Mouse (Mus musculus): ENCODE measurements around the gene Selenok. TPM values are rescaled to one million over a fixed set of nuclear protein-coding genes. Genes with fewer than 3 reads are reported as not detected.

Gene Selenok
- polyA plus RNA-seq, 1 experiment from 2014 or later: 327 TPM

DNA sequence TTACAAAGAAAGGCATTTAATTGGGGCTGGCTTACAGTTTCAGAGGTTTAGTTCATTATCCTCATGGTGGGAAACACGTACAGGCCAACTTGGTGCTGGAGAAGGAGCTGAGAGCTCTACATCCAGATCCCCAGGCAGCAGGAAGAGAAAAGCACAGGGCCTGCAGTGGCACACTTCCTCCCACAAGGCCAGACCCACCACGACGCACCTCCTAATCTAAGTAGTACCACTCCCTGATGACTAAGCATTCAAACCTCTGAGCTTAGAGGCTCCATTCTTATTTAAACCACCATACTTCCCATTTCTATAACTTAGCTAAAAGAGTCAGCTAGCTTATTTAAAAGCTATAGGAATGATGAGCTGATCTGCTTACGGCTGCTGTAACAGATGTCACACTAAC is 17.3 kb upstream of the Selenok start:
- H3K9me3 ChIP-seq (ENCODE audit: control insufficient read depth, low read length): no peaks in the 10 kb centered on the region
- DNase-seq (ENCODE audit: low spot score): no peak
- H3K36me3 ChIP-seq (ENCODE audit: control insufficient read depth, insufficient read depth, low read length): no peaks in the 10 kb centered on the region
- no peak overlapping the region for H3K27ac ChIP-seq (ENCODE audit: low read depth, low read length)
- no peak overlapping the region for H3K4me3 ChIP-seq (ENCODE audit: low read depth, low read length)
- H3K27me3 ChIP-seq (ENCODE audit: control insufficient read depth, insufficient read depth, low read length): no peaks in the 10 kb centered on the region
- 84% methylated on average over 4 of the region's 4 CpGs for WGBS
- no peak overlapping the region for H3K4me2 ChIP-seq (replicated peaks; ENCODE audit: low read depth, low read length)
- H3K4me1 ChIP-seq (replicated peaks; ENCODE audit: control insufficient read depth, insufficient read depth, low read length): no peaks in the 10 kb centered on the region
- no peak for ATAC-seq (ENCODE audit: low FRiP score)
- no peak overlapping the region for H3K9ac ChIP-seq (ENCODE audit: low read depth, low read length)

DNA sequence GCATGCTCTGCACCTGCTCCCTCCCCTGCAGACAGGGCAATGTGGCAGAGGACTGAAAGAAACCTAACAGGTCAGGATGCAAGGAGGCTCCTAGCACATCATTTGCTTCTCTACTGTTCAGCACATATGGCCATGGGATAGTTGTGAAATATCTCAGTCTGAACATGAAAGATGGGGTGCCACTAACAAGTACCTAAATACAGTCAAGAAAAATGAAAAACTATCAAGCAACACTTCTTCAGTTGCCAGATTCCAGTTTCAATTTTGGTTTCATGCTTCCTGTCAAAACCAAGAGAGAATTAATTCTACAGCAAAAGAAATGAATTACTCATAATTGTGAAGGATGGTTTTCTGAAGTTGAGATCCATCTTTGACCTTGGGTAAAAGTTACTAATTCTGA is 10.7 kb upstream of the Selenok start:
- Histone ChIP-seq H3K9ac (ENCODE audit: low read depth, low read length) (no peak overlapping the region), H3K4me2 (replicated peaks; ENCODE audit: low read depth, low read length) (no peak overlapping the region), H3K27me3 (ENCODE audit: control insufficient read depth, insufficient read depth, low read length) (no peaks in the 10 kb centered on the region), H3K27ac (ENCODE audit: low read depth, low read length) (no peak overlapping the region), H3K4me1 (replicated peaks; ENCODE audit: control insufficient read depth, insufficient read depth, low read length) (no peaks in the 10 kb centered on the region), H3K36me3 (ENCODE audit: control insufficient read depth, insufficient read depth, low read length) (no peaks in the 10 kb centered on the region), H3K4me3 (ENCODE audit: low read depth, low read length) (no peak overlapping the region), H3K9me3 (ENCODE audit: control insufficient read depth, low read length) (no peaks in the 10 kb centered on the region)
- ATAC-seq (ENCODE audit: low FRiP score) (no peak), DNase-seq (ENCODE audit: low spot score) (no peak)

GRCm38 (mm10) chr14:29967611-29968010 is 497 bp upstream of the Selenok start:
- ATAC-seq (ENCODE audit: low FRiP score) (no peak), DNase-seq (ENCODE audit: low spot score) (no peak)
- Histone ChIP-seq H3K36me3 (ENCODE audit: control insufficient read depth, insufficient read depth, low read length) (0 out of 2 replicates have a peak, but pooled peaks cover 1% of the 10 kb centered on the region), H3K9ac (ENCODE audit: low read depth, low read length) (peak overlapping the region; percentile 50), H3K4me3 (ENCODE audit: low read depth, low read length) (peak overlapping the region; percentile 93), H3K4me1 (replicated peaks; ENCODE audit: control insufficient read depth, insufficient read depth, low read length) (peaks cover 6% of the 10 kb centered on the region; the same call in 1 of the 2 replicates), H3K27ac (ENCODE audit: low read depth, low read length) (0 out of 2 replicates have a peak overlapping the region, but pooled peaks have one; percentile 20), H3K27me3 (ENCODE audit: control insufficient read depth, insufficient read depth, low read length) (no peaks in the 10 kb centered on the region), H3K4me2 (replicated peaks; ENCODE audit: low read depth, low read length) (peak overlapping the region; percentile 50), H3K9me3 (ENCODE audit: control insufficient read depth, low read length) (no peaks in the 10 kb centered on the region)
- 66% methylated on average over 7 of the region's 7 CpGs for WGBS

- DNase-seq (ENCODE audit: low spot score): no peak
- no peak overlapping the region for H3K4me3 ChIP-seq (ENCODE audit: low read depth, low read length)
- WGBS: 94% methylated on average over 7 of the region's 7 CpGs
- H3K9me3 ChIP-seq (ENCODE audit: control insufficient read depth, low read length): no peaks in the 10 kb centered on the region
- H3K9ac ChIP-seq (ENCODE audit: low read depth, low read length): no peak overlapping the region
- ATAC-seq (ENCODE audit: low FRiP score): no peak
- H3K4me2 ChIP-seq (replicated peaks; ENCODE audit: low read depth, low read length): no peak overlapping the region
- H3K36me3 ChIP-seq (ENCODE audit: control insufficient read depth, insufficient read depth, low read length): 0 out of 2 replicates have a peak, but pooled peaks cover 4% of the 10 kb centered on the region
- no peaks in the 10 kb centered on the region for H3K27me3 ChIP-seq (ENCODE audit: control insufficient read depth, insufficient read depth, low read length)
- H3K27ac ChIP-seq (ENCODE audit: low read depth, low read length): no peak overlapping the region
- peaks cover 6% of the 10 kb centered on the region; the same call in 1 of the 2 replicates for H3K4me1 ChIP-seq (replicated peaks; ENCODE audit: control insufficient read depth, insufficient read depth, low read length)
These were observed 3.3 kb downstream of the Selenok start for GRCm38 (mm10) chr14:29971446-29971845.

DNA sequence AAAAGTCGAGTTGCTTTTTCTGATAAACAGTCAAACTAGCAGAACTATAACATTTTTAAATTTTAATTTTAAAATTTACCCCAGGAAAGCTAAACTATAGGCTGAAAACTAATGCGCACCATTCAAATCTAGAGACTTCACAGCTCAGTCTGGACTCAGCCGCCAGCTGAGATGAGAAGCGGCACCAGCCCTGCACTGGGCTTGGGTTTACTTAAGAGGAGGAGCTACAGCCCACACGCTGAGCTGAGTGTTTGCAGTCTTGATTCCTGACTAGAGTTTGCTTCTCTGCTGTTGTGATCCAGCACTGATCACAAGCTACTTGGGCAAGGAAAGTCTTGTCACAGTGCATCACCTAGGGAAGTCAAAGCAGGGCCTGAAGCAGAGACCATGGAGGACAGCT is 3.9 kb downstream of the Selenok start:
- no peak for DNase-seq (ENCODE audit: low spot score)
- H3K4me1 ChIP-seq (replicated peaks; ENCODE audit: control insufficient read depth, insufficient read depth, low read length): peaks cover 6% of the 10 kb centered on the region; the same call in 1 of the 2 replicates
- H3K27ac ChIP-seq (ENCODE audit: low read depth, low read length): no peak overlapping the region
- H3K4me2 ChIP-seq (replicated peaks; ENCODE audit: low read depth, low read length): no peak overlapping the region
- H3K9ac ChIP-seq (ENCODE audit: low read depth, low read length): no peak overlapping the region
- H3K4me3 ChIP-seq (ENCODE audit: low read depth, low read length): no peak overlapping the region
- 0 out of 2 replicates have a peak, but pooled peaks cover 4% of the 10 kb centered on the region for H3K36me3 ChIP-seq (ENCODE audit: control insufficient read depth, insufficient read depth, low read length)
- no peaks in the 10 kb centered on the region for H3K9me3 ChIP-seq (ENCODE audit: control insufficient read depth, low read length)
- ATAC-seq (ENCODE audit: low FRiP score): no peak
- H3K27me3 ChIP-seq (ENCODE audit: control insufficient read depth, insufficient read depth, low read length): no peaks in the 10 kb centered on the region
- WGBS: 87% methylated on average over 5 of the region's 5 CpGs

GRCm38 (mm10) chr14:29976927-29977326 is 8.8 kb downstream of the Selenok start:
- Histone ChIP-seq H3K4me3 (ENCODE audit: low read depth, low read length) (no peak overlapping the region), H3K9me3 (ENCODE audit: control insufficient read depth, low read length) (no peaks in the 10 kb centered on the region), H3K27me3 (ENCODE audit: control insufficient read depth, insufficient read depth, low read length) (no peaks in the 10 kb centered on the region), H3K27ac (ENCODE audit: low read depth, low read length) (no peak overlapping the region), H3K4me2 (replicated peaks; ENCODE audit: low read depth, low read length) (no peak overlapping the region), H3K36me3 (ENCODE audit: control insufficient read depth, insufficient read depth, low read length) (peaks cover 11% of the 10 kb centered on the region; the same call in 1 of the 2 replicates), H3K9ac (ENCODE audit: low read depth, low read length) (no peak overlapping the region), H3K4me1 (replicated peaks; ENCODE audit: control insufficient read depth, insufficient read depth, low read length) (no peaks in the 10 kb centered on the region)
- no peak for ATAC-seq (ENCODE audit: low FRiP score)
- 94% methylated on average over 6 of the region's 6 CpGs for WGBS
- no peak for DNase-seq (ENCODE audit: low spot score)

GRCm38 (mm10) chr14:29978254-29979204 is 10.4 kb downstream of the Selenok start, which contains the start of gene Actr8:
Gene Actr8, plus strand, starts transcription at chr14:29978337.
- Histone ChIP-seq H3K9me3 (ENCODE audit: control insufficient read depth, low read length) (no peaks in the 10 kb centered on the region), H3K9ac (ENCODE audit: low read depth, low read length) (peak within 1 kb of the TSS; percentile 86), H3K27ac (ENCODE audit: low read depth, low read length) (peak within 1 kb of the TSS; percentile 87), H3K4me3 (ENCODE audit: low read depth, low read length) (peak within 1 kb of the TSS; percentile 79), H3K4me1 (replicated peaks; ENCODE audit: control insufficient read depth, insufficient read depth, low read length) (no peaks in the 10 kb centered on the region), H3K4me2 (replicated peaks; ENCODE audit: low read depth, low read length) (peak within 1 kb of the TSS; percentile 78), H3K36me3 (ENCODE audit: control insufficient read depth, insufficient read depth, low read length) (peaks cover 15% of the 10 kb centered on the region; the same call in 1 of the 2 replicates), H3K27me3 (ENCODE audit: control insufficient read depth, insufficient read depth, low read length) (no peaks in the 10 kb centered on the region)
- 3% methylated on average over 44 of the region's 44 CpGs for WGBS
- ATAC-seq (ENCODE audit: low FRiP score): peak; percentile 98
- DNase-seq (ENCODE audit: low spot score): peak; percentile 93

- Histone ChIP-seq H3K9me3 (ENCODE audit: control insufficient read depth, low read length) (no peaks in the 10 kb centered on the region), H3K9ac (ENCODE audit: low read depth, low read length) (no peak overlapping the region)
- no peak for DNase-seq (ENCODE audit: low spot score)
These were observed 12.5 kb downstream of the Selenok start for GRCm38 (mm10) chr14:29980447-29981205.

More at GRCm38 (mm10) chr14:29980447-29981205, 12.5 kb downstream of the Selenok start:
- WGBS: 94% methylated on average over 10 of the region's 10 CpGs
- H3K4me1 ChIP-seq (replicated peaks; ENCODE audit: control insufficient read depth, insufficient read depth, low read length): no peaks in the 10 kb centered on the region
- peaks cover 21% of the 10 kb centered on the region; the same call in 1 of the 2 replicates for H3K36me3 ChIP-seq (ENCODE audit: control insufficient read depth, insufficient read depth, low read length)
- no peak overlapping the region for H3K4me2 ChIP-seq (replicated peaks; ENCODE audit: low read depth, low read length)
- no peak overlapping the region for H3K27ac ChIP-seq (ENCODE audit: low read depth, low read length)
- no peak for ATAC-seq (ENCODE audit: low FRiP score)
- no peak overlapping the region for H3K4me3 ChIP-seq (ENCODE audit: low read depth, low read length)
- no peaks in the 10 kb centered on the region for H3K27me3 ChIP-seq (ENCODE audit: control insufficient read depth, insufficient read depth, low read length)

All from hindbrain, embryonic 11.5 days (tissue).